Mouse (Mus musculus): ENCODE results near the gene Mapk14. TPM values are rescaled to one million over a fixed set of nuclear protein-coding genes. Genes with fewer than 3 reads are reported as not detected.

The Mapk14 gene
- polyA plus RNA-seq, 1 experiment from 2014 or later: 62.6 TPM

GRCm38 (mm10) chr17:28775161-28775560 is 84.0 kb downstream of the Mapk14 start:
- no peak overlapping the region for H3K9ac ChIP-seq (ENCODE audit: low read length)
- ATAC-seq (replicated peaks; ENCODE audit: low FRiP score, low TSS enrichment, low read depth): no peak
- WGBS: 79% methylated on average over 4 of the region's 4 CpGs

GRCm38 (mm10) chr17:28776817-28777216 is 85.7 kb downstream of the Mapk14 start:
- H3K4me1 ChIP-seq (replicated peaks; ENCODE audit: control insufficient read depth, insufficient read depth, low read length): 0 out of 2 replicates have a peak, but pooled peaks cover 3% of the 10 kb centered on the region
- 88% methylated on average over 3 of the region's 3 CpGs for WGBS

More at GRCm38 (mm10) chr17:28775161-28775560, 84.0 kb downstream of the Mapk14 start:
- Histone ChIP-seq H3K27me3 (replicated peaks; ENCODE audit: control insufficient read depth, insufficient read depth, low read length) (no peaks in the 10 kb centered on the region), H3K9me3 (ENCODE audit: control insufficient read depth, low read length) (no peaks in the 10 kb centered on the region), H3K4me1 (replicated peaks; ENCODE audit: control insufficient read depth, insufficient read depth, low read length) (0 out of 2 replicates have a peak, but pooled peaks cover 4% of the 10 kb centered on the region), H3K4me2 (ENCODE audit: low read length) (no peak overlapping the region), H3K36me3 (ENCODE audit: control insufficient read depth, insufficient read depth, low read length) (peaks cover 22% of the 10 kb centered on the region), H3K4me3 (ENCODE audit: low read depth, low read length) (no peak overlapping the region), H3K27ac (ENCODE audit: low read depth) (no peak overlapping the region)
- DNase-seq (ENCODE audit: low spot score): no peak

GRCm38 (mm10) chr17:28777231-28778005 is 86.3 kb downstream of the Mapk14 start:
- DNase-seq (ENCODE audit: low spot score) (no peak), ATAC-seq (replicated peaks; ENCODE audit: low FRiP score, low TSS enrichment, low read depth) (no peak)
- H3K27me3 ChIP-seq (replicated peaks; ENCODE audit: control insufficient read depth, insufficient read depth, low read length): no peaks in the 10 kb centered on the region

More at GRCm38 (mm10) chr17:28776817-28777216, 85.7 kb downstream of the Mapk14 start:
- no peak overlapping the region for H3K9ac ChIP-seq (ENCODE audit: low read length)
- no peak overlapping the region for H3K27ac ChIP-seq (ENCODE audit: low read depth)
- H3K9me3 ChIP-seq (ENCODE audit: control insufficient read depth, low read length): no peaks in the 10 kb centered on the region
- peaks cover 22% of the 10 kb centered on the region for H3K36me3 ChIP-seq (ENCODE audit: control insufficient read depth, insufficient read depth, low read length)
- no peak overlapping the region for H3K4me2 ChIP-seq (ENCODE audit: low read length)
- no peak overlapping the region for H3K4me3 ChIP-seq (ENCODE audit: low read depth, low read length)
- no peak for DNase-seq (ENCODE audit: low spot score)
- no peaks in the 10 kb centered on the region for H3K27me3 ChIP-seq (replicated peaks; ENCODE audit: control insufficient read depth, insufficient read depth, low read length)
- no peak for ATAC-seq (replicated peaks; ENCODE audit: low FRiP score, low TSS enrichment, low read depth)

GRCm38 (mm10) chr17:28779735-28780134 is 88.6 kb downstream of the Mapk14 start:
- Histone ChIP-seq H3K27me3 (replicated peaks; ENCODE audit: control insufficient read depth, insufficient read depth, low read length) (no peaks in the 10 kb centered on the region), H3K4me3 (ENCODE audit: low read depth, low read length) (no peak overlapping the region), H3K4me1 (replicated peaks; ENCODE audit: control insufficient read depth, insufficient read depth, low read length) (0 out of 2 replicates have a peak, but pooled peaks cover 3% of the 10 kb centered on the region), H3K9me3 (ENCODE audit: control insufficient read depth, low read length) (no peaks in the 10 kb centered on the region), H3K27ac (ENCODE audit: low read depth) (no peak overlapping the region), H3K36me3 (ENCODE audit: control insufficient read depth, insufficient read depth, low read length) (peaks cover 22% of the 10 kb centered on the region), H3K9ac (ENCODE audit: low read length) (no peak overlapping the region), H3K4me2 (ENCODE audit: low read length) (no peak overlapping the region)
- DNase-seq (ENCODE audit: low spot score) (no peak), ATAC-seq (replicated peaks; ENCODE audit: low FRiP score, low TSS enrichment, low read depth) (no peak)
- WGBS: 93% methylated on average over 3 of the region's 3 CpGs

More at GRCm38 (mm10) chr17:28777231-28778005, 86.3 kb downstream of the Mapk14 start:
- H3K36me3 ChIP-seq (ENCODE audit: control insufficient read depth, insufficient read depth, low read length): peaks cover 22% of the 10 kb centered on the region
- no peak overlapping the region for H3K4me3 ChIP-seq (ENCODE audit: low read depth, low read length)
- WGBS: 90% methylated on average over 16 of the region's 16 CpGs
- no peak overlapping the region for H3K27ac ChIP-seq (ENCODE audit: low read depth)
- 0 out of 2 replicates have a peak, but pooled peaks cover 3% of the 10 kb centered on the region for H3K4me1 ChIP-seq (replicated peaks; ENCODE audit: control insufficient read depth, insufficient read depth, low read length)
- no peaks in the 10 kb centered on the region for H3K9me3 ChIP-seq (ENCODE audit: control insufficient read depth, low read length)
- H3K4me2 ChIP-seq (ENCODE audit: low read length): no peak overlapping the region
- no peak overlapping the region for H3K9ac ChIP-seq (ENCODE audit: low read length)

- no peak overlapping the region for H3K27ac ChIP-seq (ENCODE audit: low read depth)
- DNase-seq (ENCODE audit: low spot score) (no peak), ATAC-seq (replicated peaks; ENCODE audit: low FRiP score, low TSS enrichment, low read depth) (no peak)
- no peak overlapping the region for H3K9ac ChIP-seq (ENCODE audit: low read length)
- H3K4me1 ChIP-seq (replicated peaks; ENCODE audit: control insufficient read depth, insufficient read depth, low read length): 0 out of 2 replicates have a peak, but pooled peaks cover 3% of the 10 kb centered on the region
- H3K9me3 ChIP-seq (ENCODE audit: control insufficient read depth, low read length): no peaks in the 10 kb centered on the region
- H3K4me3 ChIP-seq (ENCODE audit: low read depth, low read length): no peak overlapping the region
- peaks cover 21% of the 10 kb centered on the region for H3K36me3 ChIP-seq (ENCODE audit: control insufficient read depth, insufficient read depth, low read length)
- H3K27me3 ChIP-seq (replicated peaks; ENCODE audit: control insufficient read depth, insufficient read depth, low read length): no peaks in the 10 kb centered on the region
- H3K4me2 ChIP-seq (ENCODE audit: low read length): no peak overlapping the region
- 55% methylated on average over 3 of the region's 3 CpGs for WGBS
Observed at GRCm38 (mm10) chr17:28780836-28781235, 89.7 kb downstream of the Mapk14 start.

GRCm38 (mm10) chr17:28781290-28782045 is 90.3 kb downstream of the Mapk14 start:
- ATAC-seq (replicated peaks; ENCODE audit: low FRiP score, low TSS enrichment, low read depth) (0 out of 2 replicates have a peak, but pooled peaks have one; percentile 22), DNase-seq (ENCODE audit: low spot score) (no peak)

GRCm38 (mm10) chr17:28785036-28785435 is 93.9 kb downstream of the Mapk14 start:
- 87% methylated on average over 3 of the region's 3 CpGs for WGBS
- Histone ChIP-seq H3K4me3 (ENCODE audit: low read depth, low read length) (no peak overlapping the region), H3K4me2 (ENCODE audit: low read length) (no peak overlapping the region), H3K9ac (ENCODE audit: low read length) (no peak overlapping the region), H3K36me3 (ENCODE audit: control insufficient read depth, insufficient read depth, low read length) (no peaks in the 10 kb centered on the region), H3K27me3 (replicated peaks; ENCODE audit: control insufficient read depth, insufficient read depth, low read length) (no peaks in the 10 kb centered on the region), H3K9me3 (ENCODE audit: control insufficient read depth, low read length) (no peaks in the 10 kb centered on the region), H3K4me1 (replicated peaks; ENCODE audit: control insufficient read depth, insufficient read depth, low read length) (0 out of 2 replicates have a peak, but pooled peaks cover 3% of the 10 kb centered on the region), H3K27ac (ENCODE audit: low read depth) (no peak overlapping the region)
- no peak for DNase-seq (ENCODE audit: low spot score)
- no peak for ATAC-seq (replicated peaks; ENCODE audit: low FRiP score, low TSS enrichment, low read depth)

More at GRCm38 (mm10) chr17:28781290-28782045, 90.3 kb downstream of the Mapk14 start:
- Histone ChIP-seq H3K9me3 (ENCODE audit: control insufficient read depth, low read length) (no peaks in the 10 kb centered on the region), H3K9ac (ENCODE audit: low read length) (no peak overlapping the region), H3K36me3 (ENCODE audit: control insufficient read depth, insufficient read depth, low read length) (peaks cover 14% of the 10 kb centered on the region), H3K4me1 (replicated peaks; ENCODE audit: control insufficient read depth, insufficient read depth, low read length) (0 out of 2 replicates have a peak, but pooled peaks cover 3% of the 10 kb centered on the region), H3K27ac (ENCODE audit: low read depth) (peak overlapping the region; percentile 62; the same call in 1 of the 2 replicates), H3K27me3 (replicated peaks; ENCODE audit: control insufficient read depth, insufficient read depth, low read length) (no peaks in the 10 kb centered on the region), H3K4me3 (ENCODE audit: low read depth, low read length) (no peak overlapping the region), H3K4me2 (ENCODE audit: low read length) (no peak overlapping the region)
- 41% methylated on average over 9 of the region's 9 CpGs for WGBS

- H3K27ac ChIP-seq (ENCODE audit: low read depth): no peak overlapping the region
- no peak for ATAC-seq (replicated peaks; ENCODE audit: low FRiP score, low TSS enrichment, low read depth)
- H3K4me1 ChIP-seq (replicated peaks; ENCODE audit: control insufficient read depth, insufficient read depth, low read length): no peaks in the 10 kb centered on the region
- H3K9ac ChIP-seq (ENCODE audit: low read length): no peak overlapping the region
- no peaks in the 10 kb centered on the region for H3K36me3 ChIP-seq (ENCODE audit: control insufficient read depth, insufficient read depth, low read length)
- no peaks in the 10 kb centered on the region for H3K27me3 ChIP-seq (replicated peaks; ENCODE audit: control insufficient read depth, insufficient read depth, low read length)
- no peaks in the 10 kb centered on the region for H3K9me3 ChIP-seq (ENCODE audit: control insufficient read depth, low read length)
- H3K4me3 ChIP-seq (ENCODE audit: low read depth, low read length): no peak overlapping the region
- 95% methylated on average over 12 of the region's 12 CpGs for WGBS
- DNase-seq (ENCODE audit: low spot score): no peak
- no peak overlapping the region for H3K4me2 ChIP-seq (ENCODE audit: low read length)
Observed at GRCm38 (mm10) chr17:28787507-28787906, 96.4 kb downstream of the Mapk14 start.
